In the genomic region with DNA sequence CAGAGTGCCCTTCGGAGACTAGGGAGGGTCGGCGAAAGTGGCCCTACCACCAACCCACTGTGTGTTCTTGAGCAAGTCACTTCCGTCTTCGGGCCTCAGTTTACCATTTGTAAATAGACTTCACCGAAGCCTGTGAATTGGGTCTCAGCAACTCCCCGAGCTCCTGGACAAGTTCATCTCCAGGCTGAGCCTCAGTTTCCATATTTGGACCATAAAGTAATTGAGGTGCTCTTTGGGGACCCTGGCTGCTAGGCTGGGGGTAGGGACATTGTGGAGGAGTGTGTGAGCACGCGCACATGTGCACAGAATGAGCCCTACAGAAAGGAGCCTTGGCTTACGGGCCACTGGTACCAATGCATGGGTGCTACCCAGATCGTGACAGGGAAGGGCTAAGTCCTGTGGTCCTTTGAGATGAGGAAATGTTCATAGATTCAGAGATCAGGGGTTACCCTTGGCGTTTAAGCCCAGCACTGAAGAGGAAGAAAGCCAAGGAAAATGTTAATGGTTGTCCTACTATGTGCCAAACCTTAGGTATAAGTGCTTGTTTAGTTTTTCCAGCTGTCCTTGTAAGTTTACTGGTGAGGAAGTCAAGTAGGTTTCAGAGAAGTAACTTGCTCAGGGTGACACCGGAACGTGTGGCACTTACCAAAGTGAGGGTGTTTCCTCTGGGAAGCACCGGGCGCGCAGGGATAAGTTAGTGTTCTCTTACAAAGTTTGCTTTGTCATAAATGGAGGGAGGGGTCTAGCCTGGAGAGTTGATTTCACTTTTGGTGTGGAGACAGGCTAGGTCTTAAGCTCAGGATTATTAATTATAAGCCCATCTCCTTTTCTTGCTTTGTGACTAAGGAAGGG, we compare ENCODE assay signal across 7 mouse cellular contexts. TPM values are rescaled to one million over a fixed set of nuclear protein-coding genes. Genes with fewer than 3 reads are reported as not detected.
A peak's percentile ranks its signal among the peaks of the same experiment; 100 is the strongest.
DNase-seq lines count a peak whose midpoint lies in the region; ATAC-seq lines count a peak whose summit lies in the region.

No protein-coding gene starts in this region.

- DNase-seq in ES-CJ7 (ENCODE audit: low read depth, low spot score) = peak; percentile 33
- peak; percentile 16 for DNase-seq in adrenal gland, postnatal 25 days
- DNase-seq in urinary bladder, postnatal 25 days (ENCODE audit: low spot score) = no peak
- DNase-seq in right cerebral cortex, adult 18-20 months = no peak

- H3K4me2 ChIP-seq in forebrain, embryonic 16.5 days (ENCODE audit: low read length) = peak overlapping the region; percentile 91
- peak overlapping the region; percentile 95 for H3K4me2 ChIP-seq in limb, embryonic 13.5 days (replicated peaks)
- peak overlapping the region; percentile 93 for H3K4me2 ChIP-seq in midbrain, embryonic 13.5 days (replicated peaks)

- no peaks in the 10 kb centered on the region for H3K9me3 ChIP-seq in forebrain, embryonic 16.5 days (ENCODE audit: control insufficient read depth, low read length)
- no peaks in the 10 kb centered on the region for H3K9me3 ChIP-seq in limb, embryonic 13.5 days
- H3K9me3 ChIP-seq in midbrain, embryonic 13.5 days = no peaks in the 10 kb centered on the region

- H3K27ac ChIP-seq in forebrain, embryonic 16.5 days (ENCODE audit: low read length) = peak overlapping the region; percentile 49
- peak overlapping the region; percentile 78 for H3K27ac ChIP-seq in limb, embryonic 13.5 days
- H3K27ac ChIP-seq in midbrain, embryonic 13.5 days = peak overlapping the region; percentile 67; the same call in 1 of the 2 replicates

- no peaks in the 10 kb centered on the region for H3K27me3 ChIP-seq in forebrain, embryonic 16.5 days (replicated peaks; ENCODE audit: control insufficient read depth, insufficient read depth, low read length)
- H3K27me3 ChIP-seq in limb, embryonic 13.5 days = no peaks in the 10 kb centered on the region
- no peaks in the 10 kb centered on the region for H3K27me3 ChIP-seq in midbrain, embryonic 13.5 days

- H3K4me3 ChIP-seq in forebrain, embryonic 16.5 days (replicated peaks; ENCODE audit: low read length) = peak overlapping the region; percentile 84
- H3K4me3 ChIP-seq in limb, embryonic 13.5 days = peak overlapping the region; percentile 95
- H3K4me3 ChIP-seq in midbrain, embryonic 13.5 days (replicated peaks) = peak overlapping the region; percentile 96

- H3K36me3 ChIP-seq in forebrain, embryonic 16.5 days (ENCODE audit: control insufficient read depth, insufficient read depth) = 0 out of 2 replicates have a peak, but pooled peaks cover 3% of the 10 kb centered on the region
- H3K36me3 ChIP-seq in limb, embryonic 13.5 days = peaks cover 4% of the 10 kb centered on the region; the same call in 1 of the 2 replicates
- H3K36me3 ChIP-seq in midbrain, embryonic 13.5 days = no peaks in the 10 kb centered on the region

- peaks cover 23% of the 10 kb centered on the region for H3K4me1 ChIP-seq in forebrain, embryonic 16.5 days (replicated peaks; ENCODE audit: control insufficient read depth, insufficient read depth, low read length)
- H3K4me1 ChIP-seq in limb, embryonic 13.5 days = peaks cover 28% of the 10 kb centered on the region
- H3K4me1 ChIP-seq in midbrain, embryonic 13.5 days (replicated peaks) = peaks cover 31% of the 10 kb centered on the region

- ATAC-seq in forebrain, embryonic 16.5 days = no peak
- ATAC-seq in limb, embryonic 13.5 days (ENCODE audit: low FRiP score, low read depth) = no peak
- ATAC-seq in midbrain, embryonic 13.5 days = peak; percentile 21

- H3K9ac ChIP-seq in forebrain, embryonic 16.5 days (replicated peaks; ENCODE audit: low read depth, low read length) = peak overlapping the region; percentile 77
- peak overlapping the region; percentile 91 for H3K9ac ChIP-seq in limb, embryonic 13.5 days
- H3K9ac ChIP-seq in midbrain, embryonic 13.5 days (replicated peaks) = peak overlapping the region; percentile 84

- WGBS in forebrain, embryonic 16.5 days = 4% methylated on average over 17 of the region's 17 CpGs
- 2% methylated on average over 17 of the region's 17 CpGs for WGBS in limb, embryonic 13.5 days
- WGBS in midbrain, embryonic 13.5 days = 6% methylated on average over 17 of the region's 17 CpGs

RNA-seq across cellular contexts. Expression of a gene that starts 0.8 kb away (rescaled TPM):
- total RNA-seq in adrenal gland, postnatal 25 days (2021) = 107 and 137 TPM in 2 replicates
- 27.0 and 31.5 TPM in 2 replicates for polyA plus RNA-seq in forebrain, embryonic 16.5 days (2015; fragmentation: Nextera tagmentation; extraction: Ambion mirVana)
- 114 and 132 TPM in 2 replicates for polyA plus RNA-seq in limb, embryonic 13.5 days (2015; fragmentation: Nextera tagmentation; extraction: Ambion mirVana)
- polyA plus RNA-seq in midbrain, embryonic 13.5 days (2015; fragmentation: Nextera tagmentation; extraction: Ambion mirVana) = 28.8 and 34.2 TPM in 2 replicates

Comparison
In these comparisons a context has a peak if more than half of its experiments do, and no peak if none do; other contexts are left out.
1. DNase-seq: peak in ES-CJ7 (single experiment) and adrenal gland, postnatal 25 days (single experiment); none in urinary bladder, postnatal 25 days (single experiment) and right cerebral cortex, adult 18-20 months (single experiment).
2. Peak in every context shown above with its lines, with median percentiles within 50 percentile points of each other: H3K27ac ChIP-seq, H3K4me2 ChIP-seq, H3K4me3 ChIP-seq and H3K9ac ChIP-seq.